Mouse (Mus musculus) G1E-ER4 (cell line): ENCODE data around the gene Taf4. TPM values are rescaled to one million over a fixed set of nuclear protein-coding genes. Genes with fewer than 3 reads are reported as not detected.

Experiments
- GATA1 ChIP-seq: IDR thresholded peaks from one replicate; pipeline ENCODE4 v1.8.0; 2012; ENCODE audit warnings: low read length, inconsistent platforms
- polyA plus RNA-seq: library from polyadenylated mRNA; stranded (reverse); fragments of >175 nt; gene quantifications from 2 replicates; pipeline ENCODE4 v1.2.3, GENCODE M21; 2012

Taf4 gene
- polyA plus RNA-seq, 1 experiment, result 32.6 TPM

- TF ChIP-seq GATA1, result no peak
Observed at GRCm38 (mm10) chr2:179921021-179921653, 55.3 kb downstream of the Taf4 start.

GRCm38 (mm10) chr2:179920042-179920441, 56.4 kb downstream of the Taf4 start:
- TF ChIP-seq GATA1, result no peak

- TF ChIP-seq GATA1, result no peak
Observed at GRCm38 (mm10) chr2:179916877-179917673, 59.4 kb downstream of the Taf4 start.

- TF ChIP-seq GATA1, result no peak
Observed at GRCm38 (mm10) chr2:179914246-179914645, 62.2 kb downstream of the Taf4 start.

- no peak for TF ChIP-seq GATA1
Observed at GRCm38 (mm10) chr2:179913349-179913748, 63.1 kb downstream of the Taf4 start.

GRCm38 (mm10) chr2:179912911-179913310, 63.5 kb downstream of the Taf4 start:
- no peak for TF ChIP-seq GATA1

- TF ChIP-seq GATA1, result no peak
Observed at GRCm38 (mm10) chr2:179896949-179897348, 79.5 kb downstream of the Taf4 start.

GRCm38 (mm10) chr2:179891048-179891447, 85.4 kb downstream of the Taf4 start:
- TF ChIP-seq GATA1, result no peak

GRCm38 (mm10) chr2:179884561-179884960, 91.9 kb downstream of the Taf4 start:
- no peak for TF ChIP-seq GATA1

GRCm38 (mm10) chr2:179877551-179878215, 98.8 kb downstream of the Taf4 start:
- TF ChIP-seq GATA1, result no peak

GRCm38 (mm10) chr2:179875147-179875546, 101.3 kb downstream of the Taf4 start:
- no peak for TF ChIP-seq GATA1

GRCm38 (mm10) chr2:179873315-179873714, 103.1 kb downstream of the Taf4 start:
- no peak for TF ChIP-seq GATA1

GRCm38 (mm10) chr2:179872724-179873123, 103.7 kb downstream of the Taf4 start:
- TF ChIP-seq GATA1, result no peak

GRCm38 (mm10) chr2:179869871-179870270, 106.6 kb downstream of the Taf4 start:
- no peak for TF ChIP-seq GATA1

GRCm38 (mm10) chr2:179867669-179868068, 108.8 kb downstream of the Taf4 start:
- TF ChIP-seq GATA1, result no peak

- TF ChIP-seq GATA1, result no peak
Observed at GRCm38 (mm10) chr2:179865097-179865496, 111.3 kb downstream of the Taf4 start.
